Mouse (Mus musculus) CH12.LX (cell line): ENCODE results near the gene Jmjd1c. TPM values are rescaled to one million over a fixed set of nuclear protein-coding genes. Genes with fewer than 3 reads are reported as not detected.

Experiments used
- DNase-seq: peaks from one replicate; pipeline ENCODE4 v3.0.0-alpha.2; 2013; ENCODE audit errors: extremely low read depth
- H3K27ac ChIP-seq: 2 replicates; pipeline ENCODE4 v1.5.1; 2012; ENCODE audit warnings: low read depth, mild to moderate bottlenecking, control low read depth, moderate library complexity; ENCODE audit not compliant: insufficient read depth
- H3K27me3 ChIP-seq: replicated peaks from 2 replicates; pipeline ENCODE3; 2012; ENCODE audit warnings: inconsistent platforms
- H3K36me3 ChIP-seq, 2 experiments: replicated peaks in 1 of 2; 2 replicates each; pipeline versions ENCODE3 to v1.6.1; 2012; ENCODE audit warnings: inconsistent platforms in 1 of 2, low read length in 1 of 2, mild to moderate bottlenecking in 1 of 2, mixed read lengths in 1 of 2, moderate library complexity in 1 of 2; ENCODE audit not compliant: control insufficient read depth in 1 of 2, insufficient read depth in 1 of 2
- H3K4me1 ChIP-seq, 2 experiments: 2 replicates each; pipeline ENCODE4 v1.6.1; 2012; ENCODE audit warnings: inconsistent platforms in 1 of 2, moderate library complexity in 1 of 2; ENCODE audit not compliant: insufficient read depth in 2 of 2, control insufficient read depth in 1 of 2
- H3K4me2 ChIP-seq: 2 replicates; pipeline ENCODE4 v1.6.1; 2012; ENCODE audit warnings: low read depth, mild to moderate bottlenecking, control low read depth; ENCODE audit not compliant: poor library complexity, insufficient read depth, severe bottlenecking
- H3K4me3 ChIP-seq, 3 experiments: fragments of 150-350 bp in 1 of 3; sonication (generic) in 1 of 3; replicated peaks in 1 of 3; 2 replicates each; pipeline versions ENCODE3 to v1.5.1; 2011 to 2012; ENCODE audit warnings: low read depth in 2 of 3, low read length in 2 of 3, mild to moderate bottlenecking in 2 of 3, moderate library complexity in 2 of 3, control low read depth in 1 of 3, improper control_type of control experiment in 1 of 3, inconsistent platforms in 1 of 3, mixed read lengths in 1 of 3; ENCODE audit not compliant: poor library complexity in 1 of 3
- H3K79me2 ChIP-seq: replicated peaks from 2 replicates; pipeline ENCODE4 v1.6.1; 2012; ENCODE audit warnings: mild to moderate bottlenecking, moderate library complexity; ENCODE audit not compliant: control insufficient read depth, poor library complexity, insufficient read depth, severe bottlenecking; ENCODE audit errors: extremely low read depth
- H3K9ac ChIP-seq: 2 replicates; pipeline ENCODE4 v1.6.1; 2012; ENCODE audit warnings: low read depth, mild to moderate bottlenecking, control low read depth, moderate library complexity; ENCODE audit not compliant: insufficient read depth
- H3K9me3 ChIP-seq: replicated peaks from 2 replicates; pipeline ENCODE3; 2012; ENCODE audit warnings: low read length, inconsistent platforms, mixed read lengths
- CHD1 ChIP-seq: IDR thresholded peaks from 2 replicates; pipeline ENCODE4 v1.6.1; 2012; ENCODE audit warnings: low read depth, low read length, improper control_type of control experiment, inconsistent platforms
- CTCF ChIP-seq, 2 experiments: IDR thresholded peaks in 1 of 2; conservative IDR thresholded peaks in 1 of 2; 2 replicates each; pipeline ENCODE4 v1.5.1; 2011 to 2012; ENCODE audit warnings: low read depth in 2 of 2, low read length in 2 of 2, improper control_type of control experiment in 1 of 2, inconsistent platforms in 1 of 2, mild to moderate bottlenecking in 1 of 2, moderate library complexity in 1 of 2
- E2F4 ChIP-seq: IDR thresholded peaks from 2 replicates; pipeline ENCODE4 v1.6.1; 2011; ENCODE audit warnings: low read depth, low read length, improper control_type of control experiment; ENCODE audit not compliant: insufficient replicate concordance
- ELF1 ChIP-seq: IDR thresholded peaks from 2 replicates; pipeline ENCODE4 v1.6.1; 2014; ENCODE audit warnings: low read depth, mild to moderate bottlenecking, inconsistent platforms, low read length, improper control_type of control experiment
- GABPA ChIP-seq: IDR thresholded peaks from 2 replicates; pipeline ENCODE4 v1.6.1; 2012; ENCODE audit warnings: low read depth, low read length, improper control_type of control experiment, inconsistent platforms; ENCODE audit not compliant: insufficient replicate concordance
- HCFC1 ChIP-seq: IDR thresholded peaks from 2 replicates; pipeline ENCODE4 v1.6.1; 2012; ENCODE audit warnings: low read depth, mild to moderate bottlenecking, inconsistent platforms, low read length, improper control_type of control experiment
- MAFK ChIP-seq: IDR thresholded peaks from 2 replicates; pipeline ENCODE4 v1.6.1; 2011; ENCODE audit warnings: low read length, improper control_type of control experiment; ENCODE audit not compliant: insufficient replicate concordance
- MAX ChIP-seq: IDR thresholded peaks from 2 replicates; pipeline ENCODE4 v1.6.1; 2011; ENCODE audit warnings: low read length, improper control_type of control experiment
- MAZ ChIP-seq: IDR thresholded peaks from 2 replicates; pipeline ENCODE4 v1.6.1; 2012; ENCODE audit warnings: low read depth, mild to moderate bottlenecking, inconsistent platforms, low read length, improper control_type of control experiment, moderate library complexity
- MEF2A ChIP-seq: IDR thresholded peaks from 2 replicates; pipeline ENCODE4 v1.6.1; 2014; ENCODE audit warnings: low read depth, mild to moderate bottlenecking, inconsistent platforms, low read length, improper control_type of control experiment, borderline replicate concordance
- NELFE ChIP-seq: IDR thresholded peaks from 2 replicates; pipeline ENCODE4 v1.6.1; 2011; ENCODE audit warnings: low read depth, low read length, improper control_type of control experiment
- PAX5 ChIP-seq: IDR thresholded peaks from 2 replicates; pipeline ENCODE4 v1.6.1; 2012; ENCODE audit warnings: low read length, inconsistent platforms, mixed read lengths
- POLR2A ChIP-seq: IDR thresholded peaks from 2 replicates; pipeline ENCODE4 v1.6.1; 2011; ENCODE audit warnings: low read depth, mild to moderate bottlenecking, improper control_type of control experiment, low read length
- RAD21 ChIP-seq: IDR thresholded peaks from 2 replicates; pipeline ENCODE4 v1.6.1; 2011; ENCODE audit warnings: low read depth, mild to moderate bottlenecking, low read length, improper control_type of control experiment, moderate library complexity
- SMC3 ChIP-seq: IDR thresholded peaks from 2 replicates; pipeline ENCODE4 v1.6.1; 2011; ENCODE audit warnings: low read depth, low read length, improper control_type of control experiment
- USF1 ChIP-seq: IDR thresholded peaks from 2 replicates; pipeline ENCODE4 v1.6.1; 2014; ENCODE audit warnings: low read depth, mild to moderate bottlenecking, inconsistent platforms, low read length, improper control_type of control experiment
- USF2 ChIP-seq: conservative IDR thresholded peaks from 2 replicates; pipeline ENCODE4 v1.6.1; 2011; ENCODE audit warnings: low read depth, low read length, improper control_type of control experiment
- ZC3H11A ChIP-seq: IDR thresholded peaks from 2 replicates; pipeline ENCODE4 v1.6.1; 2012; ENCODE audit warnings: low read depth, mild to moderate bottlenecking, inconsistent platforms, low read length, improper control_type of control experiment
- ZKSCAN1 ChIP-seq: IDR thresholded peaks from 2 replicates; pipeline ENCODE4 v1.6.1; 2012; ENCODE audit warnings: low read depth, inconsistent platforms, low read length, improper control_type of control experiment, borderline replicate concordance
- ZNF384 ChIP-seq: IDR thresholded peaks from 2 replicates; pipeline ENCODE4 v1.6.1; 2012; ENCODE audit warnings: low read depth, low read length, improper control_type of control experiment, inconsistent platforms
- dilution Hi-C: fragments of 300-500 bp; cut with MboI; formaldehyde crosslinking; loops from 2 replicates; pipeline ENCODE4 v1.14.3; 2020; ENCODE audit warnings: low sequenced_read_pairs; ENCODE audit not compliant: extremely low pct_unique_long_range_greater_than_20kb, extremely low pct_ligation_motif_present
- in situ Hi-C: fragments of 300-500 bp; cut with MboI; formaldehyde crosslinking; loops from 3 replicates; pipeline ENCODE4 v1.14.3; 2019; ENCODE audit warnings: low sequenced_read_pairs, low pct_ligation_motif_present, low pct_unique_long_range_greater_than_20kb, mixed read lengths
- polyA plus RNA-seq: library from polyadenylated mRNA; unstranded; fragments of >175 nt; gene quantifications from 2 replicates; pipeline ENCODE4 v1.2.1, GENCODE M21; 2012; ENCODE audit warnings: low read depth; ENCODE audit not compliant: insufficient read length
- total RNA-seq, 2 experiments: library from RNA; depleted of rRNA; stranded (reverse); fragments of 300-350 nt in 1 of 2; fragments of >200 nt in 1 of 2; gene quantifications; 2 replicates each; pipeline ENCODE4 v1.2.3; 2012 to 2014

Gene Jmjd1c
- total and polyA plus RNA-seq, 3 experiments: 41.2 to 50.1 (median 41.6) TPM

DNA sequence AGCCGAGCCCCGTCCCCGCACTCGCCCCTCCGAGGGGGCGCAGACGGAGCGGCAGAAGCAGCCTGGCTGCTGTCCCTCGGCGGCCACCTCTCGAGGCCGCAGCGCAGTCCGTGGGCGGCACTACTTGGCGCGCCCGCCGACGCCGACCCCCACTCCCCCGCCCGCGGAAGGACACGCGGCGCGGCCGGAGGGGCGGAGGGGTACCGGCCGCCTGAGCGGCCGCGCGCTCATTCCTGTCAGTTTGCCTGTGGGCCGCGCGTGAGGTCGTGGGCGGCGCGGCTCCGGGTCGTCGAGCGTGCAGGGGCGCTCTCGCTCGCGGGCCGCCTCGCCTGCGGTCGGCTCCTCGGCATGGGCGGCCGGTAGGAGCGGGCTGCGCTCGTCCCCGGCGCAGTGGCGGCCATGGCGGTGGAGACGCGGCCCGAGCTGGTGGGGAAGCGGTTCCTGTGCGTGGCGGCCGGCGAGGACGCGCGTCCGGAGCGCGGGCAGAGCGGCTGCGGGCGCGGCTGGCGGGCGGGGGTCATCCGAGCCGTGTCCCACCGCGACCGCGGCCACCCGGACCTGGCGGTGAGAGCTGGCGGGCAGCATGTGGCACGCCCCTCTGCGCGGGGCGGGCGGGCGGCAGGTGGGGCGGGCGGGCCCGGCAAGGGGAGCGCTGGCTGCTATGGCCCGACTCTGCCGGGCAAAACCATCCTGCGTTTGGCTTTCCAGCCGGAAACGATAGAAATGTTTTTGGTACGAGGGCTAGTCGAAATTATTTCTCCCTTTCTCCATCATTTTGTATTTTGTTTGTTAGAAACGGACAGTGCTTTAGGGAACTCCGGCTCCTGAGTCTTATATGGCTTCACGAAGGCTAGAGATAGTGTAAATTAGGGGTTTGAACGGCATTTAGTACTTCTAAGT, 31.2 kb downstream of the Jmjd1c start:
- Histone ChIP-seq H3K4me3 (no peak overlapping the region), H3K9me3 (peaks cover 17% of the 10 kb centered on the region), H3K27ac (no peak overlapping the region), H3K36me3 (peaks cover 5 to 31% of the 10 kb centered on the region in 2 experiments), H3K4me2 (no peak overlapping the region), H3K27me3 (no peaks in the 10 kb centered on the region), H3K9ac (no peak overlapping the region), H3K79me2 (peaks cover 82% of the 10 kb centered on the region), H3K4me1 (peaks cover 9 to 30% of the 10 kb centered on the region in 2 experiments)
- in situ Hi-C loops: no loop called here
- TF ChIP-seq MAX: no peak
- TF ChIP-seq MAZ: no peak
- TF ChIP-seq HCFC1: no peak
- TF ChIP-seq SMC3: no peak
- TF ChIP-seq E2F4: no peak
- dilution Hi-C loops: no loop called here
- DNase-seq: no peak

- in situ Hi-C loops: no loop called here
- dilution Hi-C loops: no loop called here
These were observed 33.6 kb downstream of the Jmjd1c start for GRCm38 (mm10) chr10:67129531-67129930.

GRCm38 (mm10) chr10:67131709-67132108, 35.8 kb downstream of the Jmjd1c start:
- in situ Hi-C loops: no loop called here
- no peak for TF ChIP-seq ELF1
- TF ChIP-seq RAD21: no peak
- no peak for TF ChIP-seq NELFE
- TF ChIP-seq ZNF384: no peak
- TF ChIP-seq MAX: no peak
- TF ChIP-seq POLR2A: no peak
- TF ChIP-seq USF2: no peak
- TF ChIP-seq MAFK: no peak
- TF ChIP-seq GABPA: no peak
- TF ChIP-seq USF1: no peak
- no peak for TF ChIP-seq CTCF (conservative IDR thresholded peaks at IDR 0.05 in 1 of 2, IDR thresholded peaks at IDR 0.05 in 1 of 2; ENCODE audit: low read depth in 2 of 2, low read length in 2 of 2)
- no peak for TF ChIP-seq MEF2A
- no peak for TF ChIP-seq ZC3H11A
- TF ChIP-seq ZKSCAN1: no peak
- no peak for TF ChIP-seq CHD1
- TF ChIP-seq PAX5: no peak

More at GRCm38 (mm10) chr10:67129531-67129930, 33.6 kb downstream of the Jmjd1c start:
- H3K9ac ChIP-seq: no peak overlapping the region
- no peak overlapping the region for H3K27ac ChIP-seq
- peaks cover 0 to 11% of the 10 kb centered on the region in 2 experiments; a peak in 1 of 4 replicates for H3K4me1 ChIP-seq
- peaks cover 71% of the 10 kb centered on the region for H3K79me2 ChIP-seq
- no peak for DNase-seq
- H3K36me3 ChIP-seq: peaks cover 5 to 27% of the 10 kb centered on the region in 2 experiments
- H3K4me2 ChIP-seq: no peak overlapping the region
- peaks cover 17% of the 10 kb centered on the region for H3K9me3 ChIP-seq
- H3K27me3 ChIP-seq: no peaks in the 10 kb centered on the region
- H3K4me3 ChIP-seq: no peak overlapping the region
- TF ChIP-seq USF1: no peak

More at GRCm38 (mm10) chr10:67131709-67132108, 35.8 kb downstream of the Jmjd1c start:
- Histone ChIP-seq H3K27ac (no peak overlapping the region), H3K4me1 (peaks cover 0 to 11% of the 10 kb centered on the region in 2 experiments; a peak in 1 of 4 replicates), H3K9ac (no peak overlapping the region), H3K27me3 (no peaks in the 10 kb centered on the region), H3K9me3 (peaks cover 4% of the 10 kb centered on the region), H3K36me3 (peaks cover 4 to 8% of the 10 kb centered on the region in 2 experiments), H3K79me2 (peaks cover 63% of the 10 kb centered on the region), H3K4me2 (no peak overlapping the region), H3K4me3 (no peak overlapping the region)
- DNase-seq: no peak
- dilution Hi-C loops: no loop called here
